Mouse (Mus musculus): Measurements from ENCODE around the gene Krt9. TPM values are rescaled to one million over a fixed set of nuclear protein-coding genes. Genes with fewer than 3 reads are reported as not detected.

Gene Krt9
- total RNA-seq, 2 experiments from 2014 or later: 0.04 TPM; not detected in 1

GRCm38 (mm10) chr11:100155497-100156255 lies 37.4 kb downstream of the Krt9 start:
- ATAC-seq (ENCODE audit: poor library complexity, severe bottlenecking): no peak

- no peak for ATAC-seq (ENCODE audit: poor library complexity, severe bottlenecking)
Measured at GRCm38 (mm10) chr11:100148615-100149330, 44.3 kb downstream of the Krt9 start, which contains the start of gene Krt19. Krt19 (minus strand) TSS chr11:100148665.

GRCm38 (mm10) chr11:100147566-100148353 lies 45.3 kb downstream of the Krt9 start:
- ATAC-seq (ENCODE audit: poor library complexity, severe bottlenecking): no peak

GRCm38 (mm10) chr11:100145858-100146560 lies 47.0 kb downstream of the Krt9 start:
- ATAC-seq (ENCODE audit: poor library complexity, severe bottlenecking): no peak

GRCm38 (mm10) chr11:100145104-100145503 lies 47.9 kb downstream of the Krt9 start:
- ATAC-seq (ENCODE audit: poor library complexity, severe bottlenecking): no peak

- ATAC-seq (ENCODE audit: poor library complexity, severe bottlenecking): no peak
Measured at GRCm38 (mm10) chr11:100140966-100141365, 52.1 kb downstream of the Krt9 start.

- no peak for ATAC-seq (ENCODE audit: poor library complexity, severe bottlenecking)
Measured at GRCm38 (mm10) chr11:100139391-100139790, 53.7 kb downstream of the Krt9 start.

GRCm38 (mm10) chr11:100138809-100139208 lies 54.2 kb downstream of the Krt9 start:
- ATAC-seq (ENCODE audit: poor library complexity, severe bottlenecking): no peak

- ATAC-seq (ENCODE audit: poor library complexity, severe bottlenecking): no peak
Measured at GRCm38 (mm10) chr11:100137693-100138092, 55.4 kb downstream of the Krt9 start.

Other genes with a start within 250 kb of the Krt9 start
- not detected in 2 replicates for gene Krtap9-5, start 244.8 kb downstream of the Krt9 start, total RNA-seq (2015)
- gene Krtap9-5, start 244.8 kb downstream of the Krt9 start, total RNA-seq (2017): not detected in 2 replicates
- gene Krtap29-1, start 214.2 kb downstream of the Krt9 start, total RNA-seq (2015): not detected in 2 replicates
- gene Krtap29-1, start 214.2 kb downstream of the Krt9 start, total RNA-seq (2017): not detected in 2 replicates
- not detected in 2 replicates for gene Krtap16-1, start 206.6 kb downstream of the Krt9 start, total RNA-seq (2015)
- gene Krtap16-1, start 206.6 kb downstream of the Krt9 start, total RNA-seq (2017): not detected in 2 replicates
- gene Krtap17-1, start 199.3 kb downstream of the Krt9 start, total RNA-seq (2015): not detected in 2 replicates
- gene Krtap17-1, start 199.3 kb downstream of the Krt9 start, total RNA-seq (2017): not detected in 2 replicates
- gene Krt33a, start 177.0 kb downstream of the Krt9 start, total RNA-seq (2015): not detected in 2 replicates
- gene Krt33a, start 177.0 kb downstream of the Krt9 start, total RNA-seq (2017): not detected in 2 replicates
- gene Krt33b, start 163.4 kb downstream of the Krt9 start, total RNA-seq (2015): not detected in 2 replicates
- not detected in 2 replicates for gene Krt33b, start 163.4 kb downstream of the Krt9 start, total RNA-seq (2017)
- gene Krt34, start 151.7 kb downstream of the Krt9 start, total RNA-seq (2015): not detected in 2 replicates
- gene Krt34, start 151.7 kb downstream of the Krt9 start, total RNA-seq (2017): not detected in 2 replicates
- not detected in 2 replicates for gene Krt31, start 142.7 kb downstream of the Krt9 start, total RNA-seq (2015)
- not detected in 2 replicates for gene Krt31, start 142.7 kb downstream of the Krt9 start, total RNA-seq (2017)
- not detected in 2 replicates for gene Krt32, start 105.0 kb downstream of the Krt9 start, total RNA-seq (2015)
- gene Krt32, start 105.0 kb downstream of the Krt9 start, total RNA-seq (2017): not detected in 2 replicates
- not detected in 2 replicates for gene Krt35, start 97.0 kb downstream of the Krt9 start, total RNA-seq (2015)
- not detected in 2 replicates for gene Krt35, start 97.0 kb downstream of the Krt9 start, total RNA-seq (2017)
- gene Krt36, start 87.6 kb downstream of the Krt9 start, total RNA-seq (2015): not detected in 2 replicates
- not detected in 2 replicates for gene Krt36, start 87.6 kb downstream of the Krt9 start, total RNA-seq (2017)
- gene Krt13, start 71.7 kb downstream of the Krt9 start, total RNA-seq (2015): not detected in 2 replicates
- not detected in 2 replicates for gene Krt13, start 71.7 kb downstream of the Krt9 start, total RNA-seq (2017)
- not detected in 2 replicates for gene Krt15, start 57.3 kb downstream of the Krt9 start, total RNA-seq (2015)
- gene Krt15, start 57.3 kb downstream of the Krt9 start, total RNA-seq (2017): not detected in 2 replicates
- gene Krt19, start 44.6 kb downstream of the Krt9 start, total RNA-seq (2015): not detected in 2 replicates
- gene Krt19, start 44.6 kb downstream of the Krt9 start, total RNA-seq (2017): not detected in 2 replicates
- not detected in 2 replicates for gene Krt14, start 14.3 kb upstream of the Krt9 start, total RNA-seq (2015)
- not detected in 2 replicates for gene Krt14, start 14.3 kb upstream of the Krt9 start, total RNA-seq (2017)
- gene Krt16, start 55.7 kb upstream of the Krt9 start, total RNA-seq (2015): not detected in 2 replicates
- gene Krt16, start 55.7 kb upstream of the Krt9 start, total RNA-seq (2017): not detected in 2 replicates
- not detected in 2 replicates for gene Krt17, start 67.8 kb upstream of the Krt9 start, total RNA-seq (2015)
- gene Krt17, start 67.8 kb upstream of the Krt9 start, total RNA-seq (2017): not detected in 2 replicates
- not detected in 2 replicates for gene Krt42, start 76.6 kb upstream of the Krt9 start, total RNA-seq (2015)
- not detected in 2 replicates for gene Krt42, start 76.6 kb upstream of the Krt9 start, total RNA-seq (2017)
- 1,372 and 1,486 TPM in 2 replicates for gene Eif1, start 126.6 kb upstream of the Krt9 start, total RNA-seq (2015)
- gene Eif1, start 126.6 kb upstream of the Krt9 start, total RNA-seq (2017): 248 and 320 TPM in 2 replicates
- not detected in 2 replicates for gene Gast, start 141.2 kb upstream of the Krt9 start, total RNA-seq (2015)
- not detected in 2 replicates for gene Gast, start 141.2 kb upstream of the Krt9 start, total RNA-seq (2017)
- not detected in 2 replicates for gene Hap1, start 162.9 kb upstream of the Krt9 start, total RNA-seq (2015)
- gene Hap1, start 162.9 kb upstream of the Krt9 start, total RNA-seq (2017): not detected in 2 replicates
- gene Jup, start 204.5 kb upstream of the Krt9 start, total RNA-seq (2015): 3.5 and 3.9 TPM in 2 replicates
- 1.5 and 5.1 TPM in 2 replicates for gene Jup, start 204.5 kb upstream of the Krt9 start, total RNA-seq (2017)
- not detected in 2 replicates for gene P3h4, start 221.6 kb upstream of the Krt9 start, total RNA-seq (2015)
- 0.08 TPM in 1 of 2 replicates, not detected in the other for gene P3h4, start 221.6 kb upstream of the Krt9 start, total RNA-seq (2017)
- 0.09 TPM in 1 of 2 replicates, not detected in the other for gene Fkbp10, start 222.5 kb upstream of the Krt9 start, total RNA-seq (2015)
- not detected in 2 replicates for gene Fkbp10, start 222.5 kb upstream of the Krt9 start, total RNA-seq (2017)
- gene Nt5c3b, start 248.6 kb upstream of the Krt9 start, total RNA-seq (2015): 8.8 and 9.8 TPM in 2 replicates
- 7.3 and 9.6 TPM in 2 replicates for gene Nt5c3b, start 248.6 kb upstream of the Krt9 start, total RNA-seq (2017)
- gene Klhl10, start 248.7 kb upstream of the Krt9 start, total RNA-seq (2015): not detected in 2 replicates
- gene Klhl10, start 248.7 kb upstream of the Krt9 start, total RNA-seq (2017): not detected in 2 replicates